Mouse (Mus musculus) neural tube, embryonic 11.5 days (tissue): Measurements from ENCODE around the gene Agap1. TPM values are rescaled to one million over a fixed set of nuclear protein-coding genes. Genes with fewer than 3 reads are reported as not detected.

Experiments used
- ATAC-seq: fragments of 200-750 bp; cut with Nextera tagmentation; 2 replicates; pipeline ENCODE4 v1.8.0; 2017; ENCODE audit warnings: moderate number of reproducible peaks, mild to moderate bottlenecking, moderate TSS enrichment, moderate library complexity; ENCODE audit not compliant: insufficient read depth, low FRiP score, low TSS enrichment
- DNase-seq: peaks from one replicate; pipeline ENCODE4 v3.0.0-alpha.2; 2015; ENCODE audit warnings: low spot score
- H3K27ac ChIP-seq: fragments of 300-500 bp; sonication (generic); 2 replicates; pipeline ENCODE4 v1.5.1; 2014; ENCODE audit warnings: low read depth, mild to moderate bottlenecking, low read length
- H3K27me3 ChIP-seq: fragments of 300-500 bp; sonication (generic); 2 replicates; pipeline ENCODE4 v1.6.1; 2014; ENCODE audit warnings: mild to moderate bottlenecking, low read length, mixed read lengths; ENCODE audit not compliant: control insufficient read depth, insufficient read depth
- H3K36me3 ChIP-seq: fragments of 300-500 bp; sonication (generic); 2 replicates; pipeline ENCODE4 v1.6.1; 2014; ENCODE audit warnings: mild to moderate bottlenecking, low read length, moderate library complexity, mixed read lengths; ENCODE audit not compliant: control insufficient read depth, insufficient read depth
- H3K4me1 ChIP-seq: fragments of 300-500 bp; sonication (generic); 2 replicates; pipeline ENCODE4 v1.6.1; 2014; ENCODE audit warnings: low read length, mixed read lengths; ENCODE audit not compliant: control insufficient read depth, insufficient read depth
- H3K4me2 ChIP-seq: fragments of 300-500 bp; sonication (generic); 2 replicates; pipeline ENCODE4 v1.6.1; 2014; ENCODE audit warnings: low read depth, mild to moderate bottlenecking, moderate library complexity
- H3K4me3 ChIP-seq: fragments of 300-500 bp; sonication (generic); 2 replicates; pipeline ENCODE4 v1.5.1; 2014; ENCODE audit warnings: low read depth, low read length
- H3K9ac ChIP-seq: fragments of 300-500 bp; sonication (generic); 2 replicates; pipeline ENCODE4 v1.6.1; 2014; ENCODE audit warnings: mild to moderate bottlenecking, low read length
- H3K9me3 ChIP-seq: fragments of 300-500 bp; sonication (generic); 2 replicates; pipeline ENCODE4 v1.6.1; 2016; ENCODE audit warnings: low read length; ENCODE audit not compliant: control insufficient read depth
- WGBS: fragments of 180-500 bp; shearing (Covaris S2); extraction: QIAGEN DNeasy Blood & Tissue Kit; methylation state at CpG from one replicate; pipeline ENCODE4 v1.1.7; 2014; 5-methylcytosine and 5-hydroxymethylcytosine counted together
- polyA plus RNA-seq: library from polyadenylated mRNA; unstranded; fragments of >200 nt; fragmentation: Nextera tagmentation; extraction: Ambion mirVana; gene quantifications from 2 replicates; pipeline ENCODE4 v1.2.1, GENCODE M21; 2014

Agap1 gene
- polyA plus RNA-seq, 1 experiment from 2014 or later, result 31.1 TPM

DNA sequence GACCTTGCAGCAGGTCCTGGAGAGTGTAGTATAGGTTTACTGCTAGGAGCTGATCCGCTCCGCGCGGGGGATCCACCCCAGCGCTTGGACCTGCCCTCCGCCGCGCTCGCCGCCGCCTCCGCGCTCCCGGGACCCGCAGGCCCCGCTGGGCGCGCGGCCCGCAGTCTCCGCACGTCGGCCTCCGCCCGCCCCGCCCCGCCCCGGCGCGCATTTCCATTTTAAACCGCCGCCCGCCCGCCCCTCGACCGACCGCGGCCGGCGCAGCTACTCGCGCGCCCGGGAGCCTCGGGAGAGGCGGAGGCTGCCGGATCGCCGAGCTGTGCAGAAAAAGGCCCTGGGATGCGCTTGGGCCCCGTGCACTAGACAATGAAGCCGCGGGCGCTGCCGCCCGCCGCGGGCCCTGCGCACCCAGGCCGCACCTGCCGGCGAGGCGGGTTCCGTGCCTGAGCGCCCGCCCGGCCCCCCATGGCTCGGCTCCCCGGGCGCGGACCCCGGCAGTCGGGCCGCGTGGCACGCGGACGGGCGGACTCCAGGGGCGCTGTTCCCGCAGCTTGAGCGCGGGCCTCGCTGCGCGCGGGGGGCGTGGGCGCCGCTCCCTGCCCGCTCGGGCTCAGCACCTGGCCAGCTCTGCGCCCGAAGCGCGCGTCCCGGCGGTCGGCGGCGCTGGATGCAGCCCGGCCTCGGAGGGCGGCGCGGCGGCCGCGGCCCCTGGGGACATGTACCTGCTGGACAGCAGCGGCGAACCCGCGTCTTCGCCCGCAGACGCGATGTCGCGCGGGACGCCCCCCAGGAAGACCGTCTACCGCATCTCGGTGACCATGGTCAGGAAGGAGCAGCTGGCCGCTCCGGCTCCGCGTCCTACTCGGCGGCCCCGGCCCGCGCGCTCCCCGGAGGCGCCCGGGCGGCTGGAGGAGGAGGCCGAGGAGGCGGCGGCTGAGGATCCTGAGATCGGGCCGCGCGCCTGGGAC is 125.7 kb downstream of the Agap1 start:
- Histone ChIP-seq H3K9ac (peak overlapping the region; percentile 75), H3K36me3 (no peaks in the 10 kb centered on the region), H3K4me2 (peak overlapping the region; percentile 100), H3K9me3 (no peaks in the 10 kb centered on the region), H3K27me3 (peaks cover 5% of the 10 kb centered on the region; the same call in 1 of the 2 replicates), H3K4me1 (peaks cover 34% of the 10 kb centered on the region), H3K4me3 (peak overlapping the region; percentile 73), H3K27ac (peak overlapping the region; percentile 92)
- ATAC-seq (peak; percentile 57), DNase-seq (peak; percentile 92)
- under 1% methylated on average over 112 of the region's 146 CpGs for WGBS

- H3K4me2 ChIP-seq, result peak overlapping the region; percentile 100
- no peaks in the 10 kb centered on the region for H3K36me3 ChIP-seq
- under 1% methylated on average over 95 of the region's 95 CpGs for WGBS
- no peaks in the 10 kb centered on the region for H3K9me3 ChIP-seq
- peak overlapping the region; percentile 92 for H3K27ac ChIP-seq
- ATAC-seq (peak; percentile 45), DNase-seq (peak; percentile 80)
- H3K4me3 ChIP-seq, result peak overlapping the region; percentile 73
- peaks cover 27% of the 10 kb centered on the region for H3K4me1 ChIP-seq
- peaks cover 5% of the 10 kb centered on the region; the same call in 1 of the 2 replicates for H3K27me3 ChIP-seq
- peak overlapping the region; percentile 75 for H3K9ac ChIP-seq
Measured at GRCm38 (mm10) chr1:89580999-89581765, 126.6 kb downstream of the Agap1 start.

DNA sequence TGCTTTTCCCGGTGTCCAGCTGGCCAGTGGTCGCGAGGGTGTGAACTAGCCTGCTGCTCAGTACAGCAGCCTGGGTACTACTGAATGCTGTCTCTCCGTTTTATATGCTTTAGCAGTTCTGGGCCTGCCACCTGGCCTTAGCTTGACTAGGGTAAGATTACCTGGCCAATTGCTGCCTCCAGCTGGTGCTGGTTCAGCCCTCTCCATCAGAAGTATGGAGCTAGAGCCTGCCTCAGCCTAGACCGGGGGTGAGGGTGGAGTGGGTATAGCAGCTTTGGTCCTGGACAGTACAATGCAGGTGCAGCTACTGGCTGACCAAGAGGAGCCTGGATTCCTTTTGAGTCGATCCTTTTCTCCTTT is 127.1 kb downstream of the Agap1 start:
- Histone ChIP-seq H3K9ac (peak overlapping the region; percentile 75), H3K27me3 (peaks cover 5% of the 10 kb centered on the region; the same call in 1 of the 2 replicates), H3K27ac (no peak overlapping the region), H3K36me3 (no peaks in the 10 kb centered on the region), H3K4me3 (peak overlapping the region; percentile 73), H3K9me3 (no peaks in the 10 kb centered on the region), H3K4me1 (peaks cover 22% of the 10 kb centered on the region), H3K4me2 (peak overlapping the region; percentile 100)
- WGBS, result 17% methylated on average over 6 of the region's 6 CpGs
- DNase-seq, result no peak
- ATAC-seq, result no peak

DNA sequence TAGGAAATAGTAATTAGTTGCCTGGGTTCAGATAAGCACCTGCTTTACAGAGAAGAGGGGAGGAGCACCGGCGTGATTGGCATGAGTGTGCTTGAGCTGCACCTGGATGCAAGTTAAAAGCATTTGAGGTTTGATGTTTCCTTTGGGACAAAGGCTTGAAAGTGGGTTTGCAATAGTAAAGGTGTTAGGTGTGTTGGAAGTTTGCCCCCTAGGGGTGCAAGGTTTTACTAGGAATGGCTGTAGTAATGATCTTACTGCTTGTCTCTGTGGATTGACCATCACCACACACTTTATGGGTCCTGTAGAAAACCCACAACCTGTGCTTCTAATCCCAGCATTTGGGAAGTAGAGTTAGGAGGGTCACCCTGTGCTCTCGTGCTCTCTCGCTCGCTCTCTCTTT is 128.8 kb downstream of the Agap1 start:
- no peaks in the 10 kb centered on the region for H3K9me3 ChIP-seq
- H3K4me2 ChIP-seq, result no peak overlapping the region
- no peak overlapping the region for H3K4me3 ChIP-seq
- no peak overlapping the region for H3K9ac ChIP-seq
- WGBS, result 84% methylated on average over 5 of the region's 5 CpGs
- no peak for ATAC-seq
- H3K27ac ChIP-seq, result no peak overlapping the region
- H3K4me1 ChIP-seq, result peaks cover 19% of the 10 kb centered on the region
- H3K27me3 ChIP-seq, result peaks cover 5% of the 10 kb centered on the region; the same call in 1 of the 2 replicates
- DNase-seq, result no peak
- H3K36me3 ChIP-seq, result no peaks in the 10 kb centered on the region

DNA sequence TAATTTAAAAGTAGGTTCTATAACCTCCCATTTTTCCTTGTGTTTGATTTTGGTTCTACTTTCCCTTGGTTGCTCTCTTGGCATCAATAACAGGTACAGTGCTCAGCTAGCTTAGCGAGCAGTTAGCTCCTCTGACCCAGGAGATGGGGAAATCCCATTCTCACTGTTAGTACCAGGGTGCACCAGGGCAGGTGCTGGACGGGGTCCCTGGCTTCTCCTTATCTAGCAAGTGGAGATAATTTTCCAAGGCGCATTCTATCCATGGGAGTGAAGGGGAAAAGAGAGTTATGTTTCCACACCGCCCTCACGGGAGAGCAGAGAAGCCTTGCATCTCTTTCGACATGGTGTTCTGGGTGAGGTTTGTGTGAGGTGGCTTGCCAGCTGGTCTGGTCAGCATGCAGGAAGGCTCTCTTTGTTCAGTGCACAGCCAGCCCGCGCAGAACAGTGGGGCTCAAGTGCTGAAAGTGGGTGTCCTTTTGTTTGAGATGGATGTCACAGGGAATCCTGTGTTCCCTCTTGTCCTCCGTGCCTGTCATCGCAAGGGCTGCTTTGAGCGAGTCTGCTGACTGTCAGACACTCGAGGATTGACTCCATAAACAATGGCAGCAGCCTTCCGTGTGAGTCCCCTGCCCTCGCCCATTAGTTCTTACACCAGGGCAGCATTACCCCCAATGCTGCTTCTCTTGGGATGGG is 132.5 kb downstream of the Agap1 start:
- DNase-seq, result no peak
- Histone ChIP-seq H3K4me3 (no peak overlapping the region), H3K9ac (no peak overlapping the region), H3K4me2 (no peak overlapping the region), H3K36me3 (0 out of 2 replicates have a peak, but pooled peaks cover 4% of the 10 kb centered on the region), H3K9me3 (no peaks in the 10 kb centered on the region), H3K27me3 (no peaks in the 10 kb centered on the region), H3K4me1 (peaks cover 4% of the 10 kb centered on the region), H3K27ac (no peak overlapping the region)
- ATAC-seq, result no peak
- WGBS, result 69% methylated on average over 14 of the region's 14 CpGs

GRCm38 (mm10) chr1:89588154-89588553 is 133.5 kb downstream of the Agap1 start:
- Histone ChIP-seq H3K27ac (no peak overlapping the region), H3K36me3 (0 out of 2 replicates have a peak, but pooled peaks cover 4% of the 10 kb centered on the region), H3K9me3 (no peaks in the 10 kb centered on the region), H3K4me3 (no peak overlapping the region), H3K27me3 (no peaks in the 10 kb centered on the region), H3K9ac (no peak overlapping the region), H3K4me1 (0 out of 2 replicates have a peak, but pooled peaks cover 4% of the 10 kb centered on the region), H3K4me2 (no peak overlapping the region)
- no peak for DNase-seq
- WGBS, result 70% methylated on average over 4 of the region's 4 CpGs
- ATAC-seq, result no peak

DNA sequence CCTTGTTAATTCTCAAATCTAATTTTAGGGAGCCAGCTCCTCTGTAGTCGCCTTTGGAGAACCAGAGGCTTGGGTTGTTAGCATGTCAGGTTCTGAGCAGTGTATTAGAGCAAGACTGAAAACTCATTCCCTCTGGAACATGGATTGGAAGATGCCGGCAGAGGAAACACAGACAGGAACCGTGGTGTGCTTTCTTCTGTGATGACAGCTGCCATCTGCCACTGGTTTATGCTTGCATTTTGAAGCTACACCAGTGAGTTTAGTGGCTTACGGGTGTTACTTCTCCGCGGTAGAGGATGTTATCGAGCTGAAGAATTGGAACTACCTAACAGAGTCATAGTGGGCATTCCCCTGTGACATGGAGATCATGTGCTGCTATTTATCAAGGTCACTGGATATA is 136.4 kb downstream of the Agap1 start:
- DNase-seq (no peak), ATAC-seq (no peak)
- no peaks in the 10 kb centered on the region for H3K9me3 ChIP-seq
- H3K4me2 ChIP-seq, result no peak overlapping the region
- no peak overlapping the region for H3K27ac ChIP-seq
- H3K4me3 ChIP-seq, result no peak overlapping the region
- WGBS, result 95% methylated on average over 7 of the region's 7 CpGs
- 0 out of 2 replicates have a peak, but pooled peaks cover 4% of the 10 kb centered on the region for H3K36me3 ChIP-seq
- no peak overlapping the region for H3K9ac ChIP-seq
- H3K4me1 ChIP-seq, result 0 out of 2 replicates have a peak, but pooled peaks cover 4% of the 10 kb centered on the region
- H3K27me3 ChIP-seq, result no peaks in the 10 kb centered on the region

- H3K9ac ChIP-seq, result no peak overlapping the region
- DNase-seq (no peak), ATAC-seq (no peak)
- H3K9me3 ChIP-seq, result no peaks in the 10 kb centered on the region
- H3K4me2 ChIP-seq, result no peak overlapping the region
- H3K27ac ChIP-seq, result no peak overlapping the region
- no peaks in the 10 kb centered on the region for H3K27me3 ChIP-seq
- no peak overlapping the region for H3K4me3 ChIP-seq
- 82% methylated on average over 4 of the region's 4 CpGs for WGBS
- 0 out of 2 replicates have a peak, but pooled peaks cover 4% of the 10 kb centered on the region for H3K36me3 ChIP-seq
- no peaks in the 10 kb centered on the region for H3K4me1 ChIP-seq
Measured at GRCm38 (mm10) chr1:89593219-89593618, 138.6 kb downstream of the Agap1 start.
